Mouse (Mus musculus): ENCODE data around the gene Zcchc17.

Zcchc17 gene

DNA sequence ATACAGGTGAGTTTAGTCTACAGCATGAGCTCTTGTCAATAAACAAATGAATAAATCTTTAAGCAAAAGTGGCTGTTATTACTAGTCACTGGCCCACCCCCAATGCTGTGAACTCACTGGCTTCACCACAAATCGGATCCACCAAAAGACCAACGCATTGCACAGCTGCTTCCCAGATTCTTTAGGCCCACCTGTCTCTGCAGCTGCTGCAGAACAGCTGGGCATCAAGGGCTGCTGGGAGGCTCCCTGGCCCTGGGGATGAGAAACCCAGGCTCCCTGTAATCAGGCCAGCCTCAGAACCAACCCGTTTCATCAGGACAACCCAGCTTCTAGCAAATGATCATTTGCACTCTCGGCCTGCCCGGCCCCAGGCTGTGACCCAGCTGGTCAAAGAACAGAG is 76.9 kb downstream of the Zcchc17 start:
- no peak for DNase-seq (ENCODE audit: low spot score)

DNA sequence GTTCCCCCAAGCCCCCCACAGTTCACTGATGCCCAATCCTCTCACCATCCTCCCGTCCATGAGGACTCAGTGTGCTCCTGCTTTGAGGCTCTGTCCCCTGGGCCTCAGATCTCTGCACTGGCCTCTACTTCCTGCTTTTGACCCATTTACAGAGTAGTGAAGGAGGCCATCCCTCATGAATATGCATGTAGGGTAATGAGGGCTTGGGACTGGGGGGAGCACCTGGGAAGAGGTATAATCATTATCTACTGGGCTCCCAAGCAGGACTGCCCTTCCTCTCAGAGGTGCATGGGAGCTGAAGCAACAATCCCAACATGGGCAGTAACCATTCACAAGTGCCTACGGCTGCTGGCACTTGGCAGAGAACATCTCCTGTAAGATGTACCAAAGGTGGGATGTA is 80.6 kb downstream of the Zcchc17 start, which contains the start of gene Serinc2:
Gene Serinc2, minus strand, starts transcription at position 101 of the 400 bp plus-strand sequence.
- DNase-seq (ENCODE audit: low spot score): no peak

DNA sequence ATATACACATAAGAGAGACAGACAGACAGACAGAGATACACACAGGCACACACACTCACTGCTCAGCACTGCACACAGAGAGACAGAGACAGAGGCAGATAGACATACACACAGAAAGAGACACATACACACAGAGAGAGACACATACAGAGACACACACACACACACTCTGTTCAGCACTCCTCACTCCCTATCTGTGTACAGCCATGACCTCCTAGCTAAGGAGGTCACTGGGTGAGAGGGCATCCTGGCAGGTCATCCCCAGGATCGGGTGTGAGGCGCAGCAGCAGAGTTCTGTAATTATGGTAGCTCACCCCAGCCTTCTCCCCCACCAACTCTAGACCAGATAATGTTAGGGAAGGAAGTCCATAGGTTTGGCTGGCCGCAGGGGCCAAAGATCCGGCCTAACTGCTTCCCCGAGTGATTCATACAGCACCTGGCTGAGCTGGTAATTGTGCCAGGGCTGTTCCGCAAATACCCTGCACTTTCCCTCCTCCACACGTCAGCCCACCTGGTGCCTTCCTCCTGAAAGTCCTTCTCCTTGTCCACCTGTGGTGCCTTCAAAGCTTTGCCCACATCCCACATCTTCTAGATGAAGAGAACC is 83.1 kb downstream of the Zcchc17 start:
- DNase-seq (ENCODE audit: low spot score): peak; percentile 21

DNA sequence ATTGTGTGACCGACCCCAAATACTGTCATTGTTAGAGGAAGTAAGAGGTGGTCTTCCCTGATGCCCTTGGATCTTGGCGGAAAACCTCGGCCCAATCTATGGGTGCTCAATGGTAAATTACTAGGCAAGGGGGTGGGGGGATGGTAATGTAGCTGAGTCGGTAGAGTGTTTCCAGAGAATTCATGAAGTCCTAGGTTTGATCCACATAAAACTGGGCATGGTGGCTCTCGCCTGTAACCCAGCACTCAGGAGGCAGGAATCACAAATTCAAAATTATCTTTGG is 84.0 kb downstream of the Zcchc17 start:
- no peak for DNase-seq (ENCODE audit: low spot score)

DNA sequence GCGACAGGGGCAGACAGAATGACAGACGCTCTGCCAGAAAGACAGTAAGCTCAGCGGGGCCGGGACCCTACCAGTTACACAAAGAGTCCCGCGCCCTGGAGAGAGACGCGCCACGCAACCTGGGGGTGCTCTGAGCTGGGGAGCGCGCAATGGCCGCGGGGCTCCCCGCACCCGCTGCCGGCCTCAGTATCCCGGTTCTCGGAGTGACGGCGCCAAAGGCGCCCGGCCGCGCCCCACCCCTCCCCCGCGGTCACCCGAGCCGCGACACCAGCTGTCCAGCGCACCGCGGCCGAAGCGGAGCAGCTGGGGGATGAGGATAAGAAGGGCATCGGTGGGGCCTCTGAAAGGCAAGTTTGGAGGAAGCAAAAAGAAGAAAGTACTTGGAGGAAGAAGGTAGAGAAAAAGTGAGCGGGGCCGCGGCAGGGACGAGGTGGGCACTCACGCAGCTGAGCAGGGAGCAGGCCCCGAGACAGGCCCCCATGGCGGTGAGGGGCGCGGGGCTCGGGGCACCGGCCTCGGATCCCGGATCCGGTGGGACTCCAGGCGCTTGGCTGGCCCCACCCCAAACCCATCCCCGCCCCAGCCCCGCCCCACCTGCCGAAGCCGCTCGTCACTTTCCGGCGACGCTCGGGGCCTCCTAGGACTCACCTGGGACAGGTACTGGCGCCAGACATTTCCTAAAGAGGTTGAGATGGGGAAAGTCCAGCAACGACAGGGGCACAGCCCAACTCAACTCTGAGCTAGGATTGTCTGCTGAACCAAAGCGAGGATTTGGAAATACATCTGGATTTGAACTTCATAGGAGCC is 84.5 kb downstream of the Zcchc17 start:
- peak; percentile 56 for DNase-seq (ENCODE audit: low spot score)

DNA sequence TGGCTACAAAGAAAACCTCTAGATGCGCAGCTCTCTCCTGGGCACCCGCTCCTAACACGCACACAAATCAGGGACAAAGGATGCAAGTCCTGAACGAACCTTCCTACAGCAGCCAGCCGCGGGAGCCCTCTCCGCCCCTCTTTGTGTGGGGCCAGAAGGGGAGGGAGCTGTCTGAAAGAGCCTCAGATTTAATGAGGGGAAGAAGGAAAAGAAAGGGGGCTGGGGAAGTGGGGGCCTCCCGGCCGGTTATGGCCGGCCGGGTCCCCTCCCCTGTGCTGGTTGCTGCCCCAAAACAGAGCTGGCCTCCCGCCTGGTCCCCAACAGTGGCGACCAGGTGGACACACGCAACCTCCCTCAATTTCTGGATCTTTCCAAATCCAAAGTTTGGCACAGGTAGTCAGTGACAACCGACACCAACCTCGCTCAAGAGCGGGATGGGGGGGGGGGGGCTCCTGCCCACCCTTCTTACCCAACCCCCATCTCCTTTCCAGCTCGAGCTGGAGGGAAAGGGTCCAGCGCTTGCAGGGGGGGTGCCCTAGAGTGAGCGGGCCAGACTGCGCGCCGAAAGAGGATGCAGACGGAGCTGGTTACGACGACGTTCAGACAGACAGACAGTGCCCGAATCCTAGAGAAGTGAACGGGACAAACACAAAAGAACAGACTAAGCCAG is 85.3 kb downstream of the Zcchc17 start:
- peak; percentile 19 for DNase-seq (ENCODE audit: low spot score)

DNA sequence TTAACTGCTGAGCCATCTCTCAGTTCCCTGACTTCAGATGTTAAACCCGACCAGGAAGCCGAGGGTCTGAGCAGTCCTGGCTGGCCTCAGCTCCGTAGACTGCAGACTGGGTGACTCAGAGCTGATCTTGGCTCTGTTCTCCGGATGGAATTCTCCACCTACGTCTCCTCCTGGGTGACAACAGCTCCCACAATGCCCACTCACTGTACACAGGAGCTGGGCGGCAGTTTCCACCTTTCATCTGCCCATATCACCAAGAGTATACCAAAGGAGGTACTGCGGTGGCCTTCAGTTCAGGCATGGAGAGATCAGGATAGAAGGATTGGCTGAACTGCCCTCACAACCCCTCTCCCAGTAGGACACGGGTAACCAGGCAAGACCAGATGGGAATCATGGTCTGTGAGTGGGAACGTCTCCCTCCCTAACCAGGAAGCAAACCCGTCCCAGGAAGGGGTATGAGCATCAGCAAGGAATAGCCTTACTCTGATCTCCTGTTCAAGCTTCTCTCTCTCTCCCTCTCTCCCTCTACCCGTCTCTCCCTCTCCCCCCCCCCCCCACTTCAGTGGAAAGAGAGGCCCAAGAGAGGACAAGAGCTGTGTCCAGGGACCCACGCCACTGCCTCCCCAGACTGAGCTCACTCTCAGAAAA is 85.9 kb downstream of the Zcchc17 start:
- DNase-seq (ENCODE audit: low spot score): peak; percentile 36

DNA sequence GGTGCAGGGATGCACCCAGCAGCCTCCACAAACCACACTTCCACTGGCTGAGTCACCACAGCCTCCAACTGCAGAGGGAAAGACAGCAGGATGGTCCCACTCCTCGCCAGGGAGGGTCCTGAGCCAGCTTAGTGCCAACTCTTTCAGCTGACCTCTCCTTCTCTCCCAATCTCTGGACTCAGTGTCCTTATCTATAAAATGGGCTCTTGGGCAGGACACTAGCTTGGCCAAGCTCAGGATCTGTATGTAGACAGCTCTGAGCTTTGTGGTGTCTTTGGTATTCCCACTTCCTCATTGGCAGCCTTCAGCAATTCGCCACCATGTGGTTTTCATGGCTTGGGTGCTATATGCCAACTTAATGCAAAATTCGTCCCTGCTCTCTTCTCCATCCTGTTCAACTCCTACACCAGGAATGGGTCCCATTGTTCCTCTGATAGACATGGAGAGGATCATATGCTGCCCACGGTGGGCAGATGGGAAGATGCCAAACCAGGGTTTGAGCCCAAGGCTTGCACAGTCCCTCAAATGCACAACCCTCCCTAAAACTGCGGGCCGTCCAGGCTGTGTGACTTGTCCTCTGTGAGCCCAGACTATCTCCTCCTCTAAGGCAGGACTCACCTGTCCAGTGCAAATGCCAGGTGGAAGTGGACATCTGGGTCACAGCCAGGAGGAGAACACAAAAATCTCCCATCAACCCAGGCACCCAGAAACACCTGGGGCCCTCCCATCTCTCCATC is 89.0 kb downstream of the Zcchc17 start:
- DNase-seq (ENCODE audit: low spot score): no peak

DNA sequence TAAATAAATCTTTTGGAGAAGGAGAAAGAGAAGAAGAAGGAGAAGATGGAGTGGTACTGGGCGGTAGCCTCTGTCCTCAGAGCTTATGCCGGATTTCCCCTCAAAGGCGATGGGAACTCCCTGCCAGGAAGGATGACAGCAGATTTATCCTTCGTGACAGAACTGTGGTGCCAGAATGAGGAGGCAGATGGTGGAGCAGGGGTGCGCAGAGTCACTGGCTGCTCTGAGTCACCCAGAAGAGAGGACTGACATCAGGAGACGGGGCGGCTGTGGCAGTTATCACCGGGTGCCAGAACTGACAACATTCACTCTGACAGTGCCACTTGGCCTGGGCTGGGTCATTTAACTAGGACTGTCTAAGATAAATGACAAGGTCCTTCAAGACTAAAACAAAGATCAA is 89.7 kb downstream of the Zcchc17 start:
- DNase-seq (ENCODE audit: low spot score): no peak

DNA sequence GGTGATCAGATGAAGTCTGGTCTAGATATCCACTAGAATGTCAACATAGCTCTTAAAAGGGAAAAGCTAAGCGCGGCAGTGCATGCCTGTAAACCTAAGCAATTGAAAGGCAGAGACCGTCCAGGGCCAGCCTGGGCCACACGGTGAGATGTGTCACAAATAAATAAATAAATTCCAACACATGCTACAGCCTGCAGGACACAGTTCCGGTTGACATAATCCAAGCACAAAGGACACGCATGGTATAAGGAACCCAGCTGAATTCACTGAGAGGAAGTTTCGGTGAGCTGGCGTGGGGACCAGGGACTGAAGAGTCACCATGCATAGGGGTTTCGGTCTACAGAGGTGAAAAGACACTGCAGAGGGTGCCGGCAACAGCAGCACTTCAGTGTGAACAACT is 91.0 kb downstream of the Zcchc17 start:
- DNase-seq (ENCODE audit: low spot score): no peak

DNA sequence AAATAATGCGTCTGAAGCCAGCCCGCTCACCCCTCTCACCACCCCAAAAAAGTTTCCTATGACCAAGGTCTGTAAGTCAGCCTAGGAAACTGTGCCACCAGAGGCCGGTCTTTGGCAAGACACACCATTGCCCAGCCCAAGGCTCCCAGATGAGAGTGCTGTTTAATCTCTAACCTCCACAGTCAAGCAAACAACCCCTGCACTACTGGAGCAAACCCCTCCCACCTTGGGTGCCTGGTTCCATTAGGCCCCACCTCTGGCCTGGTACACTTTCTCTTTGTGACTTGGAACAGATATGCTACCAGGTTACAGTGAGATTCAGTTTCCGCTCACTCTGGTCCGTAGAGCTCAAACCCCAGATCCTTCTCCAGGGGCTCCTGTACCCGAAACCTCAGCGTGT is 92.7 kb downstream of the Zcchc17 start:
- DNase-seq (ENCODE audit: low spot score): no peak

DNA sequence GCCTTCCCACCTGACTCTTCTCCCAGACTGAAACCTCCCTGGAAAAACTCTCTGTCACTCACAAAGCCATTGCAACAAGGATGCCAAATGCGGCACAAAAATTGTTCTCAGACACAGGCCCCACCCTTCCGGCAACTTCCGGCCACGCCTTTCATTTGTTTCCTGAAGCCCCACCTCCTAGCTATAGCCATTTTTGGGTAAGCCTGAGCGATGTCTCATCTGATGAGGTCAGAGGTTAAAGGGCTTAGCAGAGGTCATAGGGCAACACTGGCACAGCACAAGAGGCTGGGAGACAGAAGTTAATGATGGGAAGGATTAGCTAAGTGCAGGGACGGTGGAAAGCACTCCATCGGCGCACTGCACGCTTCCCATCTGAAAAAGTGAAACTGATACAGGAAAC is 93.1 kb downstream of the Zcchc17 start:
- no peak for DNase-seq (ENCODE audit: low spot score)
